Mouse (Mus musculus) megakaryocyte-erythroid progenitor cell, adult 5-6 weeks (primary cell): Measurements from ENCODE around the gene Clec2l. TPM values are rescaled to one million over a fixed set of nuclear protein-coding genes. Genes with fewer than 3 reads are reported as not detected.
A peak's percentile ranks its signal among the peaks of the same experiment; 100 is the strongest.

ENCODE experiments used
- ATAC-seq: replicated peaks from 2 replicates; pipeline ENCODE4 v1.8.0; 2016; ENCODE audit warnings: mild to moderate bottlenecking, inconsistent platforms; ENCODE audit not compliant: severe bottlenecking, poor library complexity, low FRiP score, low TSS enrichment
- total RNA-seq, 2 experiments: library from RNA; stranded (forward) in 1 of 2; stranded (reverse) in 1 of 2; fragments of 200-1000, 215-1000 nt in 1 of 2; fragments of >200 nt in 1 of 2; fragmentation: Nextera tagmentation in 1 of 2; gene quantifications; 2 replicates each; pipeline ENCODE4 v1.2.3; 2014 to 2017

Gene Clec2l
- total RNA-seq (2014; fragmentation: Nextera tagmentation) (not detected in 2 replicates), total RNA-seq (2017) (not detected in 2 replicates)

- ATAC-seq = 0 out of 2 replicates have a peak, but pooled peaks have one; percentile 35
These were observed at the start of gene Clec2l for GRCm38 (mm10) chr6:38662714-38663615. TSS of gene Clec2l (plus strand) at chr6:38663069.

- no peak for ATAC-seq
These were observed 40.5 kb upstream of the Clec2l start for GRCm38 (mm10) chr6:38622406-38622805.

GRCm38 (mm10) chr6:38623457-38623856 lies 39.4 kb upstream of the Clec2l start:
- peak; percentile 98 for ATAC-seq

- no peak for ATAC-seq
These were observed 38.4 kb upstream of the Clec2l start for GRCm38 (mm10) chr6:38624439-38624838.

GRCm38 (mm10) chr6:38626086-38626485 lies 36.8 kb upstream of the Clec2l start:
- ATAC-seq = no peak

- no peak for ATAC-seq
These were observed 35.8 kb upstream of the Clec2l start for GRCm38 (mm10) chr6:38627081-38627480.

- ATAC-seq = no peak
These were observed 35.4 kb upstream of the Clec2l start for GRCm38 (mm10) chr6:38627486-38627885.

- ATAC-seq = no peak
These were observed 33.3 kb upstream of the Clec2l start for GRCm38 (mm10) chr6:38629556-38629955.

- no peak for ATAC-seq
These were observed 30.0 kb upstream of the Clec2l start for GRCm38 (mm10) chr6:38632826-38633225.

GRCm38 (mm10) chr6:38634461-38634860 lies 28.4 kb upstream of the Clec2l start:
- no peak for ATAC-seq

GRCm38 (mm10) chr6:38635941-38636851 lies 26.7 kb upstream of the Clec2l start:
- ATAC-seq = 0 out of 2 replicates have a peak, but pooled peaks have one; percentile 18

- peak; percentile 48 for ATAC-seq
These were observed 25.8 kb upstream of the Clec2l start, which contains the start of gene Klrg2 for GRCm38 (mm10) chr6:38636852-38637618. TSS of gene Klrg2 (minus strand) at chr6:38637242.

- ATAC-seq = no peak
These were observed 22.5 kb upstream of the Clec2l start for GRCm38 (mm10) chr6:38640401-38640800.

GRCm38 (mm10) chr6:38641228-38641627 lies 21.6 kb upstream of the Clec2l start:
- no peak for ATAC-seq

GRCm38 (mm10) chr6:38641645-38642044 lies 21.2 kb upstream of the Clec2l start:
- ATAC-seq = peak; percentile 78

- ATAC-seq = no peak
These were observed 20.3 kb upstream of the Clec2l start for GRCm38 (mm10) chr6:38642593-38642992.

- ATAC-seq = no peak
These were observed 19.8 kb upstream of the Clec2l start for GRCm38 (mm10) chr6:38643039-38643438.

- no peak for ATAC-seq
These were observed 13.3 kb upstream of the Clec2l start for GRCm38 (mm10) chr6:38649545-38649944.

- ATAC-seq = peak; percentile 89
These were observed 12.5 kb upstream of the Clec2l start for GRCm38 (mm10) chr6:38650263-38650937.
